Mouse (Mus musculus) hindbrain, embryonic 13.5 days (tissue): ENCODE results near the gene Gna14. TPM values are rescaled to one million over a fixed set of nuclear protein-coding genes. Genes with fewer than 3 reads are reported as not detected.

Experiments used
- ATAC-seq: fragments of 200-750 bp; cut with Nextera tagmentation; 2 replicates; pipeline ENCODE4 v1.8.0; 2017; ENCODE audit warnings: moderate TSS enrichment; ENCODE audit not compliant: low FRiP score
- H3K27ac ChIP-seq: fragments of 300-500 bp; sonication (generic); 2 replicates; pipeline ENCODE4 v1.5.1; 2015; ENCODE audit warnings: inconsistent platforms, mild to moderate bottlenecking, moderate library complexity
- H3K27me3 ChIP-seq: fragments of 300-500 bp; sonication (generic); 2 replicates; pipeline ENCODE4 v1.6.1; 2015; ENCODE audit warnings: mild to moderate bottlenecking, inconsistent platforms
- H3K36me3 ChIP-seq: fragments of 300-500 bp; sonication (generic); 2 replicates; pipeline ENCODE4 v1.6.1; 2015; ENCODE audit warnings: mild to moderate bottlenecking, inconsistent platforms
- H3K4me1 ChIP-seq: fragments of 300-500 bp; sonication (generic); replicated peaks from 2 replicates; pipeline ENCODE4 v1.6.1; 2015; ENCODE audit warnings: inconsistent platforms
- H3K4me2 ChIP-seq: fragments of 300-500 bp; sonication (generic); 2 replicates; pipeline ENCODE4 v1.6.1; 2015; ENCODE audit warnings: inconsistent platforms, mild to moderate bottlenecking, moderate library complexity
- H3K4me3 ChIP-seq: fragments of 300-500 bp; sonication (generic); 2 replicates; pipeline ENCODE4 v1.5.1; 2015; ENCODE audit warnings: mild to moderate bottlenecking, inconsistent platforms
- H3K9ac ChIP-seq: fragments of 300-500 bp; sonication (generic); 2 replicates; pipeline ENCODE4 v1.6.1; 2015; ENCODE audit warnings: mild to moderate bottlenecking, inconsistent platforms
- H3K9me3 ChIP-seq: fragments of 300-500 bp; sonication (generic); 2 replicates; pipeline ENCODE4 v1.6.1; 2016; ENCODE audit warnings: inconsistent platforms
- WGBS: fragments of 180-500 bp; shearing (Covaris S2); methylation state at CpG from one replicate; pipeline ENCODE4 v1.1.7; 2015; 5-methylcytosine and 5-hydroxymethylcytosine counted together
- polyA plus RNA-seq: library from polyadenylated mRNA; unstranded; fragments of >200 nt; fragmentation: Nextera tagmentation; extraction: Ambion mirVana; gene quantifications from 2 replicates; pipeline ENCODE4 v1.2.1, GENCODE M21; 2015

Gna14 gene
- polyA plus RNA-seq, 1 experiment from 2014 or later: 0.35 TPM

- Histone ChIP-seq H3K9me3 (no peaks in the 10 kb centered on the region), H3K9ac (no peak overlapping the region), H3K27me3 (0 out of 2 replicates have a peak, but pooled peaks cover 2% of the 10 kb centered on the region), H3K36me3 (no peaks in the 10 kb centered on the region), H3K4me2 (no peak overlapping the region), H3K4me3 (no peak overlapping the region), H3K27ac (no peak overlapping the region), H3K4me1 (no peaks in the 10 kb centered on the region)
- no peak for ATAC-seq
- 70% methylated on average over 3 of the region's 3 CpGs for WGBS
Observed at GRCm38 (mm10) chr19:16528225-16528828, 92.8 kb downstream of the Gna14 start.

- H3K36me3 ChIP-seq: no peaks in the 10 kb centered on the region
Observed at GRCm38 (mm10) chr19:16529293-16529920, 93.8 kb downstream of the Gna14 start.

GRCm38 (mm10) chr19:16529999-16530398, 94.4 kb downstream of the Gna14 start:
- H3K4me1 ChIP-seq: no peaks in the 10 kb centered on the region
- no peak overlapping the region for H3K4me3 ChIP-seq
- no peaks in the 10 kb centered on the region for H3K36me3 ChIP-seq
- 0 out of 2 replicates have a peak, but pooled peaks cover 2% of the 10 kb centered on the region for H3K27me3 ChIP-seq
- no peak overlapping the region for H3K9ac ChIP-seq
- WGBS: 87% methylated on average over 4 of the region's 4 CpGs
- H3K9me3 ChIP-seq: no peaks in the 10 kb centered on the region
- no peak overlapping the region for H3K27ac ChIP-seq
- ATAC-seq: no peak
- H3K4me2 ChIP-seq: no peak overlapping the region

More at GRCm38 (mm10) chr19:16529293-16529920, 93.8 kb downstream of the Gna14 start:
- H3K4me2 ChIP-seq: no peak overlapping the region
- H3K4me1 ChIP-seq: no peaks in the 10 kb centered on the region
- H3K4me3 ChIP-seq: no peak overlapping the region
- H3K27ac ChIP-seq: no peak overlapping the region
- no peak overlapping the region for H3K9ac ChIP-seq
- ATAC-seq: no peak
- no peaks in the 10 kb centered on the region for H3K9me3 ChIP-seq
- H3K27me3 ChIP-seq: 0 out of 2 replicates have a peak, but pooled peaks cover 2% of the 10 kb centered on the region

- H3K9me3 ChIP-seq: no peaks in the 10 kb centered on the region
- 85% methylated on average over 2 of the region's 2 CpGs for WGBS
- no peaks in the 10 kb centered on the region for H3K4me1 ChIP-seq
Observed at GRCm38 (mm10) chr19:16534311-16534710, 98.7 kb downstream of the Gna14 start.

GRCm38 (mm10) chr19:16538416-16538815, 102.9 kb downstream of the Gna14 start:
- ATAC-seq: no peak
- Histone ChIP-seq H3K27me3 (no peaks in the 10 kb centered on the region), H3K4me3 (no peak overlapping the region)

More at GRCm38 (mm10) chr19:16534311-16534710, 98.7 kb downstream of the Gna14 start:
- ATAC-seq: no peak
- Histone ChIP-seq H3K4me3 (no peak overlapping the region), H3K36me3 (no peaks in the 10 kb centered on the region), H3K27me3 (no peaks in the 10 kb centered on the region), H3K27ac (no peak overlapping the region), H3K9ac (no peak overlapping the region), H3K4me2 (no peak overlapping the region)

GRCm38 (mm10) chr19:16543688-16544087, 108.1 kb downstream of the Gna14 start:
- Histone ChIP-seq H3K4me1 (no peaks in the 10 kb centered on the region), H3K9me3 (no peaks in the 10 kb centered on the region), H3K4me3 (no peak overlapping the region), H3K27ac (no peak overlapping the region), H3K36me3 (no peaks in the 10 kb centered on the region), H3K9ac (no peak overlapping the region), H3K4me2 (no peak overlapping the region), H3K27me3 (no peaks in the 10 kb centered on the region)
- ATAC-seq: no peak
- WGBS: 89% methylated on average over 4 of the region's 4 CpGs

More at GRCm38 (mm10) chr19:16538416-16538815, 102.9 kb downstream of the Gna14 start:
- Histone ChIP-seq H3K27ac (no peak overlapping the region), H3K4me2 (no peak overlapping the region), H3K9ac (no peak overlapping the region), H3K9me3 (no peaks in the 10 kb centered on the region), H3K36me3 (no peaks in the 10 kb centered on the region), H3K4me1 (no peaks in the 10 kb centered on the region)
- WGBS: 91% methylated on average over 2 of the region's 2 CpGs

GRCm38 (mm10) chr19:16556988-16557387, 121.4 kb downstream of the Gna14 start:
- Histone ChIP-seq H3K4me1 (no peaks in the 10 kb centered on the region), H3K4me2 (no peak overlapping the region), H3K36me3 (no peaks in the 10 kb centered on the region), H3K9me3 (no peaks in the 10 kb centered on the region), H3K27ac (no peak overlapping the region), H3K27me3 (no peaks in the 10 kb centered on the region), H3K9ac (no peak overlapping the region), H3K4me3 (no peak overlapping the region)
- 67% methylated on average over 8 of the region's 8 CpGs for WGBS
- no peak for ATAC-seq

GRCm38 (mm10) chr19:16557971-16558370, 122.4 kb downstream of the Gna14 start:
- no peak for ATAC-seq
- no peak overlapping the region for H3K27ac ChIP-seq
- H3K9me3 ChIP-seq: no peaks in the 10 kb centered on the region
- H3K27me3 ChIP-seq: no peaks in the 10 kb centered on the region
- no peaks in the 10 kb centered on the region for H3K36me3 ChIP-seq
- H3K4me1 ChIP-seq: no peaks in the 10 kb centered on the region
- H3K4me3 ChIP-seq: no peak overlapping the region
- no peak overlapping the region for H3K9ac ChIP-seq
- no peak overlapping the region for H3K4me2 ChIP-seq
- WGBS: 71% methylated on average over 5 of the region's 5 CpGs

GRCm38 (mm10) chr19:16558570-16558969, 123.0 kb downstream of the Gna14 start:
- H3K4me3 ChIP-seq: no peak overlapping the region
- no peaks in the 10 kb centered on the region for H3K4me1 ChIP-seq
- H3K27ac ChIP-seq: no peak overlapping the region
- H3K9ac ChIP-seq: no peak overlapping the region
- no peaks in the 10 kb centered on the region for H3K27me3 ChIP-seq
- H3K36me3 ChIP-seq: no peaks in the 10 kb centered on the region
- H3K9me3 ChIP-seq: no peaks in the 10 kb centered on the region
- no peak overlapping the region for H3K4me2 ChIP-seq
- WGBS: 85% methylated on average over 2 of the region's 2 CpGs
- no peak for ATAC-seq

GRCm38 (mm10) chr19:16559243-16559896, 123.8 kb downstream of the Gna14 start:
- ATAC-seq: no peak
- H3K4me1 ChIP-seq: no peaks in the 10 kb centered on the region
- H3K4me2 ChIP-seq: no peak overlapping the region
- H3K9ac ChIP-seq: no peak overlapping the region
- H3K9me3 ChIP-seq: no peaks in the 10 kb centered on the region
- H3K36me3 ChIP-seq: no peaks in the 10 kb centered on the region
- H3K27me3 ChIP-seq: no peaks in the 10 kb centered on the region
- no peak overlapping the region for H3K27ac ChIP-seq
- 80% methylated on average over 9 of the region's 9 CpGs for WGBS
- H3K4me3 ChIP-seq: no peak overlapping the region

GRCm38 (mm10) chr19:16562676-16563075, 127.1 kb downstream of the Gna14 start:
- Histone ChIP-seq H3K27me3 (no peaks in the 10 kb centered on the region), H3K27ac (no peak overlapping the region), H3K4me2 (no peak overlapping the region), H3K9ac (no peak overlapping the region), H3K4me3 (no peak overlapping the region), H3K36me3 (no peaks in the 10 kb centered on the region), H3K4me1 (no peaks in the 10 kb centered on the region), H3K9me3 (no peaks in the 10 kb centered on the region)
- no peak for ATAC-seq
- 91% methylated on average over 6 of the region's 6 CpGs for WGBS

- Histone ChIP-seq H3K4me1 (no peaks in the 10 kb centered on the region), H3K4me3 (no peak overlapping the region), H3K9ac (no peak overlapping the region), H3K27me3 (no peaks in the 10 kb centered on the region), H3K27ac (no peak overlapping the region), H3K4me2 (no peak overlapping the region), H3K36me3 (no peaks in the 10 kb centered on the region), H3K9me3 (peaks cover 1% of the 10 kb centered on the region; the same call in 1 of the 2 replicates)
- no peak for ATAC-seq
- 91% methylated on average over 6 of the region's 6 CpGs for WGBS
Observed at GRCm38 (mm10) chr19:16576790-16577189, 141.2 kb downstream of the Gna14 start.
